In the genomic region with DNA sequence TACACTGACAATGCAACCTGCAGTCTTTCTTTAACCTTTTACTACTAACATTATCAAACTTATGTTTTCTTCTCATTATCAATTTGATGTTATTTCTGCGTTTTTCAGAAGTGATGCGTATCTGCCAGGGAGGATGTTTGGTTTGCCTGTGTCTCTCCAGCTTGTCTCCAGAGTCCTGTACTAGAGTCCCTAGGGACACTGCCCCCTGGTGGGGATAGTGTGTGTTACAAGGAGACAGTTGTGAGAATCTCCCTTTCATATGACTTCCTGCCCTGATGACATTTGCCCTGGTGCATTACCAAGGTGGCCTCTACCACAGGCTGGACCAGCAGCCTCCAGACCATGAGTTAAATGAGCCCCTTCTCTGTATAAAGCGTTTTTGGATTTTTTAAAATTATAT, we compare ENCODE assay signal across 8 mouse cellular contexts. TPM values are rescaled to one million over a fixed set of nuclear protein-coding genes. Genes with fewer than 3 reads are reported as not detected.
DNase-seq lines count a peak whose midpoint lies in the region; ATAC-seq and TF ChIP-seq lines count a peak whose summit lies in the region.

No protein-coding gene starts in this region.

- H3K4me3 ChIP-seq in forebrain, embryonic 10.5 days: no peak overlapping the region
- no peak overlapping the region for H3K4me3 ChIP-seq in forebrain, embryonic 12.5 days (replicated peaks)
- no peak overlapping the region for H3K4me3 ChIP-seq in bone marrow, adult 2 months (replicated peaks; ENCODE audit: control insufficient read depth, low read depth, low read length)
- H3K4me3 ChIP-seq in lung, postnatal 0 days (ENCODE audit: low read depth, low read length): no peak overlapping the region

- no peaks in the 10 kb centered on the region for H3K36me3 ChIP-seq in forebrain, embryonic 10.5 days (replicated peaks)
- no peaks in the 10 kb centered on the region for H3K36me3 ChIP-seq in forebrain, embryonic 12.5 days (replicated peaks)
- no peaks in the 10 kb centered on the region for H3K36me3 ChIP-seq in lung, postnatal 0 days (ENCODE audit: insufficient read depth, low read length)

- no peak for ATAC-seq in forebrain, embryonic 12.5 days (ENCODE audit: low FRiP score)
- ATAC-seq in frontal cortex, adult (ENCODE audit: low TSS enrichment): peak; percentile 53; the same call in 1 of the 2 replicates
- no peak for ATAC-seq in lung, postnatal 0 days

- no peak for TF ChIP-seq EP300 in lung, postnatal 0 days (IDR thresholded peaks at IDR 0.05)

- no peak for TF ChIP-seq POLR2A in bone marrow, adult 2 months (IDR thresholded peaks at IDR 0.05; ENCODE audit: borderline replicate concordance, control insufficient read depth, low read depth, low read length)

- TF ChIP-seq CTCF in bone marrow, adult 2 months (IDR thresholded peaks at IDR 0.05; ENCODE audit: control insufficient read depth, insufficient read depth, low read length): peak; percentile 82
- peak; percentile 95 for TF ChIP-seq CTCF in lung, postnatal 0 days (IDR thresholded peaks at IDR 0.05)

- no peaks in the 10 kb centered on the region for H3K27me3 ChIP-seq in forebrain, embryonic 10.5 days (ENCODE audit: poor library complexity, severe bottlenecking)
- peaks cover 6% of the 10 kb centered on the region; the same call in 1 of the 2 replicates for H3K27me3 ChIP-seq in forebrain, embryonic 12.5 days
- no peaks in the 10 kb centered on the region for H3K27me3 ChIP-seq in lung, postnatal 0 days (replicated peaks; ENCODE audit: insufficient read depth, low read length)

- H3K9ac ChIP-seq in forebrain, embryonic 12.5 days: no peak overlapping the region
- no peak overlapping the region for H3K9ac ChIP-seq in lung, postnatal 0 days (replicated peaks; ENCODE audit: low read depth)

- H3K27ac ChIP-seq in forebrain, embryonic 10.5 days: no peak overlapping the region
- no peak overlapping the region for H3K27ac ChIP-seq in forebrain, embryonic 12.5 days
- no peak overlapping the region for H3K27ac ChIP-seq in bone marrow, adult 2 months (ENCODE audit: control insufficient read depth, insufficient read depth, low read depth, low read length, poor library complexity)
- no peak overlapping the region for H3K27ac ChIP-seq in lung, postnatal 0 days (ENCODE audit: low read length)

- 19% methylated on average over 3 of the region's 3 CpGs for WGBS in forebrain, embryonic 10.5 days
- 18% methylated on average over 3 of the region's 3 CpGs for WGBS in forebrain, embryonic 12.5 days
- WGBS in bone marrow, adult 2 months: 8% methylated on average over 3 of the region's 3 CpGs
- 10% methylated on average over 3 of the region's 3 CpGs for WGBS in lung, postnatal 0 days

- peak; percentile 73 for DNase-seq in forebrain, embryonic 10.5 days (ENCODE audit: extremely low spot score, low spot score)
- peak; percentile 88 to 91 for DNase-seq in B cell, adult 2 months
- peak; percentile 75 to 92 for DNase-seq in kidney, postnatal 36 days
- peak; percentile 79 for DNase-seq in lung, postnatal 0 days (ENCODE audit: low spot score)
- DNase-seq in spleen, postnatal 14 days (ENCODE audit: low spot score in 2 of 2): peak; percentile 42 to 69

- H3K4me1 ChIP-seq in forebrain, embryonic 10.5 days: peaks cover 19% of the 10 kb centered on the region
- H3K4me1 ChIP-seq in forebrain, embryonic 12.5 days: peaks cover 15% of the 10 kb centered on the region
- no peaks in the 10 kb centered on the region; the same call in 1 of the 2 replicates for H3K4me1 ChIP-seq in bone marrow, adult 2 months (ENCODE audit: control insufficient read depth, insufficient read depth, low read length)
- no peaks in the 10 kb centered on the region for H3K4me1 ChIP-seq in lung, postnatal 0 days (ENCODE audit: insufficient read depth, low read depth, low read length)

- no peaks in the 10 kb centered on the region for H3K9me3 ChIP-seq in forebrain, embryonic 10.5 days
- no peaks in the 10 kb centered on the region for H3K9me3 ChIP-seq in forebrain, embryonic 12.5 days
- no peaks in the 10 kb centered on the region for H3K9me3 ChIP-seq in lung, postnatal 0 days (ENCODE audit: low read length)

- no peak overlapping the region for H3K4me2 ChIP-seq in forebrain, embryonic 12.5 days
- no peak overlapping the region for H3K4me2 ChIP-seq in lung, postnatal 0 days (replicated peaks; ENCODE audit: low read depth, low read length)

RNA-seq across cellular contexts. Expression of a gene that starts 15.3 kb away (rescaled TPM):
- polyA plus RNA-seq in forebrain, embryonic 10.5 days (2016; fragmentation: Nextera tagmentation; extraction: Ambion mirVana): 785 and 825 TPM in 2 replicates
- 610 and 612 TPM in 2 replicates for polyA plus RNA-seq in forebrain, embryonic 12.5 days (2016; fragmentation: Nextera tagmentation; extraction: Ambion mirVana)
- polyA plus RNA-seq in bone marrow, adult 2 months (2011; ENCODE audit: insufficient read depth, insufficient read length, low replicate concordance, missing spikeins): 844 and 1,026 TPM in 2 replicates
- 456 and 488 TPM in 2 replicates for polyA plus RNA-seq in lung, postnatal 0 days (2015; fragmentation: Nextera tagmentation; extraction: Ambion mirVana)

RNA-seq across cellular contexts. Expression of a gene that starts 46.9 kb away (rescaled TPM):
- 0.16 and 0.33 TPM in 2 replicates for polyA plus RNA-seq in forebrain, embryonic 10.5 days (2016; fragmentation: Nextera tagmentation; extraction: Ambion mirVana)
- 0.23 and 0.36 TPM in 2 replicates for polyA plus RNA-seq in forebrain, embryonic 12.5 days (2016; fragmentation: Nextera tagmentation; extraction: Ambion mirVana)
- polyA plus RNA-seq in bone marrow, adult 2 months (2011; ENCODE audit: insufficient read depth, insufficient read length, low replicate concordance, missing spikeins): 0.56 TPM in 1 of 2 replicates, not detected in the other
- polyA plus RNA-seq in lung, postnatal 0 days (2015; fragmentation: Nextera tagmentation; extraction: Ambion mirVana): 3.6 and 4.1 TPM in 2 replicates
